Mouse (Mus musculus): ENCODE results near the gene Rcan1.
"Not testable (repeated sequence)": the region's sequence is repeated elsewhere in the genome, so short reads cannot be mapped to it uniquely, and the experiment has no call there.

The Rcan1 gene

GRCm38 (mm10) chr16:92433176-92433575, 37.5 kb downstream of the Rcan1 start:
- DNase-seq (ENCODE audit: low spot score in 2 of 2), result no peak

GRCm38 (mm10) chr16:92430731-92431130, 39.9 kb downstream of the Rcan1 start:
- DNase-seq (ENCODE audit: low spot score in 2 of 2), result no peak

- no peak for DNase-seq (ENCODE audit: low spot score in 2 of 2)
These were observed 42.3 kb downstream of the Rcan1 start for GRCm38 (mm10) chr16:92428197-92428950.

GRCm38 (mm10) chr16:92426708-92427107, 44.0 kb downstream of the Rcan1 start:
- DNase-seq (ENCODE audit: low spot score in 2 of 2), result no peak

- no peak for DNase-seq (ENCODE audit: low spot score in 2 of 2)
These were observed 44.8 kb downstream of the Rcan1 start for GRCm38 (mm10) chr16:92425875-92426274.

GRCm38 (mm10) chr16:92423363-92423762, 47.3 kb downstream of the Rcan1 start:
- DNase-seq (ENCODE audit: low spot score in 2 of 2), result no peak

- DNase-seq (ENCODE audit: low spot score in 2 of 2), result no peak
These were observed 48.0 kb downstream of the Rcan1 start for GRCm38 (mm10) chr16:92422435-92423362.

- DNase-seq (ENCODE audit: low spot score in 2 of 2), result no peak
These were observed 49.3 kb downstream of the Rcan1 start for GRCm38 (mm10) chr16:92421147-92421934.

- no peak for DNase-seq (ENCODE audit: low spot score in 2 of 2)
These were observed 50.0 kb downstream of the Rcan1 start for GRCm38 (mm10) chr16:92420641-92421040.

GRCm38 (mm10) chr16:92419099-92419498, 51.6 kb downstream of the Rcan1 start:
- DNase-seq (ENCODE audit: low spot score in 2 of 2), result no peak

- DNase-seq (ENCODE audit: low spot score in 2 of 2), result no peak
These were observed 53.4 kb downstream of the Rcan1 start for GRCm38 (mm10) chr16:92417267-92417666.

GRCm38 (mm10) chr16:92415702-92416118, 55.0 kb downstream of the Rcan1 start:
- no peak for DNase-seq (ENCODE audit: low spot score in 2 of 2)

GRCm38 (mm10) chr16:92415038-92415437, 55.6 kb downstream of the Rcan1 start:
- not testable (repeated sequence) for DNase-seq (ENCODE audit: low spot score in 2 of 2)

GRCm38 (mm10) chr16:92412888-92413287, 57.8 kb downstream of the Rcan1 start:
- no peak for DNase-seq (ENCODE audit: low spot score in 2 of 2)

- DNase-seq (ENCODE audit: low spot score in 2 of 2), result no peak
These were observed 58.5 kb downstream of the Rcan1 start for GRCm38 (mm10) chr16:92411981-92412706.

GRCm38 (mm10) chr16:92410344-92410743, 60.3 kb downstream of the Rcan1 start:
- DNase-seq (ENCODE audit: low spot score in 2 of 2), result no peak

- no peak for DNase-seq (ENCODE audit: low spot score in 2 of 2)
These were observed 62.8 kb downstream of the Rcan1 start for GRCm38 (mm10) chr16:92407883-92408282.

- DNase-seq (ENCODE audit: low spot score in 2 of 2), result no peak
These were observed 66.5 kb downstream of the Rcan1 start for GRCm38 (mm10) chr16:92404141-92404540.

- DNase-seq (ENCODE audit: low spot score in 2 of 2), result no peak
These were observed 67.6 kb downstream of the Rcan1 start for GRCm38 (mm10) chr16:92403069-92403468.

- DNase-seq (ENCODE audit: low spot score in 2 of 2), result no peak
These were observed 68.5 kb downstream of the Rcan1 start for GRCm38 (mm10) chr16:92402216-92402615.

GRCm38 (mm10) chr16:92401206-92401605, 69.5 kb downstream of the Rcan1 start:
- no peak for DNase-seq (ENCODE audit: low spot score in 2 of 2)
